Mouse (Mus musculus) liver, embryonic 16.5 days (tissue): ENCODE results near the gene Nlrp4f. TPM values are rescaled to one million over a fixed set of nuclear protein-coding genes. Genes with fewer than 3 reads are reported as not detected.

ENCODE experiments used
- ATAC-seq: fragments of 200-750 bp; cut with Nextera tagmentation; 2 replicates; pipeline ENCODE4 v1.8.0; 2017; ENCODE audit warnings: low read depth, mild to moderate bottlenecking, moderate number of reproducible peaks, moderate library complexity
- H3K27ac ChIP-seq: fragments of 300-500 bp; sonication (generic); 2 replicates; pipeline ENCODE4 v1.5.1; 2014; ENCODE audit warnings: mild to moderate bottlenecking, low read length
- H3K27me3 ChIP-seq: fragments of 300-500 bp; sonication (generic); 2 replicates; pipeline ENCODE4 v1.6.1; 2014; ENCODE audit warnings: low read depth, low read length, mixed read lengths; ENCODE audit not compliant: control insufficient read depth, insufficient read depth
- H3K36me3 ChIP-seq: fragments of 300-500 bp; sonication (generic); 2 replicates; pipeline ENCODE4 v1.6.1; 2014; ENCODE audit warnings: mild to moderate bottlenecking; ENCODE audit not compliant: control insufficient read depth, insufficient read depth
- H3K4me1 ChIP-seq: fragments of 300-500 bp; sonication (generic); 2 replicates; pipeline ENCODE4 v1.6.1; 2014; ENCODE audit warnings: low read depth, low read length, mixed read lengths; ENCODE audit not compliant: control insufficient read depth
- H3K4me2 ChIP-seq: fragments of 300-500 bp; sonication (generic); 2 replicates; pipeline ENCODE4 v1.6.1; 2014; ENCODE audit warnings: low read depth, low read length, mixed read lengths
- H3K4me3 ChIP-seq: fragments of 300-500 bp; sonication (generic); 2 replicates; pipeline ENCODE4 v1.5.1; 2014; ENCODE audit warnings: low read depth, mild to moderate bottlenecking, low read length
- H3K9ac ChIP-seq: fragments of 300-500 bp; sonication (generic); 2 replicates; pipeline ENCODE4 v1.6.1; 2014; ENCODE audit warnings: low read depth, low read length
- H3K9me3 ChIP-seq: fragments of 300-500 bp; sonication (generic); replicated peaks from 2 replicates; pipeline ENCODE4 v1.6.1; 2016; ENCODE audit warnings: low read length; ENCODE audit not compliant: control insufficient read depth
- WGBS: fragments of 180-500 bp; shearing (Covaris S2); extraction: QIAGEN DNeasy Blood & Tissue Kit; methylation state at CpG from one replicate; pipeline ENCODE4 v1.1.7; 2014; ENCODE audit not compliant: insufficient replicate concordance; 5-methylcytosine and 5-hydroxymethylcytosine counted together
- polyA plus RNA-seq: library from polyadenylated mRNA; unstranded; fragments of >200 nt; fragmentation: Nextera tagmentation; extraction: Ambion mirVana; gene quantifications from 2 replicates; pipeline ENCODE4 v1.2.1, GENCODE M21; 2015

The Nlrp4f gene
- polyA plus RNA-seq, 1 experiment from 2014 or later = not detected

GRCm38 (mm10) chr13:65200667-65201066 is 5.1 kb downstream of the Nlrp4f start:
- no peaks in the 10 kb centered on the region for H3K4me1 ChIP-seq
- H3K4me2 ChIP-seq = no peak overlapping the region
- H3K27me3 ChIP-seq = no peaks in the 10 kb centered on the region
- H3K4me3 ChIP-seq = no peak overlapping the region
- H3K9me3 ChIP-seq = no peaks in the 10 kb centered on the region
- 38% methylated on average over 1 of the region's 1 CpGs for WGBS
- H3K27ac ChIP-seq = no peak overlapping the region
- no peak for ATAC-seq
- H3K36me3 ChIP-seq = no peaks in the 10 kb centered on the region
- no peak overlapping the region for H3K9ac ChIP-seq

GRCm38 (mm10) chr13:65176472-65177091 is 29.2 kb downstream of the Nlrp4f start:
- Histone ChIP-seq H3K36me3 (no peaks in the 10 kb centered on the region), H3K9ac (no peak overlapping the region), H3K4me3 (no peak overlapping the region), H3K27ac (no peak overlapping the region), H3K9me3 (no peaks in the 10 kb centered on the region), H3K27me3 (no peaks in the 10 kb centered on the region), H3K4me1 (no peaks in the 10 kb centered on the region), H3K4me2 (no peak overlapping the region)
- ATAC-seq = peak; percentile 21; the same call in 1 of the 2 replicates
- WGBS = 46% methylated on average over 15 of the region's 15 CpGs

DNA sequence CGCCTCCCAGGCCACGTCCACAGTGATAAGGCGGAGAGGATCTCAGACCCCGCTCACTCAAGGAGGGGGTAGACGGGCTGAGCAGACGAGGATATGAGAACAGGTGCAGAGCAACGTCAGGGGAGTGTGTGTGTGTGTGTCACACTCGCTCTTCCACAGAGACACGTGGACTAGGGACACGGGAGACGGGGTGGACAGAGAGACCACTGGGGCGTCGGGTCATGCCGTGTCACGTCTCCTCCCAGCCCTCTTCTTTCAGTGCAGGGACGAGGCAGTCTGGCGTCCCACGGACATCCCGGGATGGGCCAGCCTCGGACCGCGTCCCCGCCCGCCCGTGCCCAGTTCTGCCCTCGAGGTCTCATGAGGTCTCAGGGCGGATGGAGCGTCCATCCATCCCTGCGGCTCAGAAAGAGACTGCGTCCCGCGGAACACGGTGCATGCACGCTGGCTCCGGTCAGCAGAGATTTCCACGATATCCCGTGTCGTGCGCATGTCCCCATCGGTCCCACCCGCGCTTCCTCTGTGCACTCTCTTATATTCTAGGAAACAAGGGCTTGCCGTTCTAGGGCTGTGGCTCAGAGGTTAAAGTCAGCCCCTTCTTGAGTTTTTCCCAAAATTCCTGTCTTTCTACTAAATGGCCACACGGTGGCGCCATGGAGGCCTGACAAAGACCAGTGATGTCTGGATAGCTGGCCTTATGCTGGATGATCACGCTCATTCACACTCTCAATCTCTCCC is 29.9 kb downstream of the Nlrp4f start:
- H3K27me3 ChIP-seq = no peaks in the 10 kb centered on the region
- no peaks in the 10 kb centered on the region for H3K9me3 ChIP-seq
- 15% methylated on average over 43 of the region's 46 CpGs for WGBS
- no peaks in the 10 kb centered on the region for H3K4me1 ChIP-seq
- 0 out of 2 replicates have a peak, but pooled peaks have one; percentile 16 for ATAC-seq
- no peaks in the 10 kb centered on the region for H3K36me3 ChIP-seq
- H3K27ac ChIP-seq = no peak overlapping the region
- H3K4me2 ChIP-seq = peak overlapping the region; percentile 42
- no peak overlapping the region for H3K9ac ChIP-seq
- H3K4me3 ChIP-seq = peak overlapping the region; percentile 33

DNA sequence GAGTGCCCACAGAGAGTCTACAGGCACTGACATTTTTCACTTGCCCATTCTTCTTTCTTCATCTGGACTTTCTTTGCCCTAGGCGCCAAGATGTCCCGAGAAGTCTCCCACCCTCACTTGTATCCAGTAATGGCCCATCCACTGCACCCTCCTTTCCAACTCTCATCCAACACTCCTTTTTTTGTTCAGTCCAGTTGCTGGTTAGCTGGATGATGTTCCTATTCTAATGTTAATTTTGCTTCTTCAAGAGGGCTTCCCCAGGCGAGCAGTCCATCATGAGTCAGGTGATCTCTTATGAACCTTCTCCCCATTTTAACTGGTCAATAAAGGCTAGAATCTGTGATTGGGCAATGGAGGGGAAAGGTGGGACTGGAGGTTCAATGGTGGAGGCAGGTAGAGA is 31.7 kb downstream of the Nlrp4f start:
- H3K9ac ChIP-seq = no peak overlapping the region
- H3K27me3 ChIP-seq = no peaks in the 10 kb centered on the region
- H3K9me3 ChIP-seq = no peaks in the 10 kb centered on the region
- H3K4me3 ChIP-seq = no peak overlapping the region
- H3K4me1 ChIP-seq = no peaks in the 10 kb centered on the region
- no peak overlapping the region for H3K27ac ChIP-seq
- H3K4me2 ChIP-seq = no peak overlapping the region
- ATAC-seq = no peak
- H3K36me3 ChIP-seq = no peaks in the 10 kb centered on the region
- WGBS = 49% methylated on average over 3 of the region's 3 CpGs

DNA sequence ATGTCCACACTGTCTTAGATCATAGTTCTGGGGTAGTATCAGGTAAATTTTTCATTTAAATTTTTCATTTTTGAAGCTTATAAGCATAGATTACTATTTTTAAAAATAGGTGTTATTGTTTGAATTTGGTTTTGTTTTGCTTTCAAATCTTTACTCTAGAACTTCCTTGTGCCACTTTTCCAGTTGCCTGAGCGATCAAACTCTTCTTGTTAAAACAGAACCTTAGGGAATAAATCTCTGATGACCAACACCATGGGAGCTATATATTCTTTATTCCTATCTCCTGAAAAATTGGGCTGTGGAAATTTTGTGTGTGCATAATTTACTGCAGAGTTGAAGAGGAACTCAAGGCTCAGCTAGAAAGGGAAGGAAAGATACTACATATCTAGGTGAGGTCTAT is 55.8 kb downstream of the Nlrp4f start, which contains the start of gene Olfr466:
Olfr466 (plus strand) TSS at position 301 of the 400 bp plus-strand sequence.
- H3K4me3 ChIP-seq = no peak within 1 kb of the TSS
- no peak within 1 kb of the TSS for H3K4me2 ChIP-seq
- H3K9ac ChIP-seq = no peak within 1 kb of the TSS
- WGBS = 56% methylated on average over 1 of the region's 1 CpGs
- H3K27ac ChIP-seq = no peak within 1 kb of the TSS
- no peaks in the 10 kb centered on the region for H3K4me1 ChIP-seq
- H3K27me3 ChIP-seq = no peaks in the 10 kb centered on the region
- ATAC-seq = no peak
- no peaks in the 10 kb centered on the region for H3K36me3 ChIP-seq
- no peaks in the 10 kb centered on the region for H3K9me3 ChIP-seq

DNA sequence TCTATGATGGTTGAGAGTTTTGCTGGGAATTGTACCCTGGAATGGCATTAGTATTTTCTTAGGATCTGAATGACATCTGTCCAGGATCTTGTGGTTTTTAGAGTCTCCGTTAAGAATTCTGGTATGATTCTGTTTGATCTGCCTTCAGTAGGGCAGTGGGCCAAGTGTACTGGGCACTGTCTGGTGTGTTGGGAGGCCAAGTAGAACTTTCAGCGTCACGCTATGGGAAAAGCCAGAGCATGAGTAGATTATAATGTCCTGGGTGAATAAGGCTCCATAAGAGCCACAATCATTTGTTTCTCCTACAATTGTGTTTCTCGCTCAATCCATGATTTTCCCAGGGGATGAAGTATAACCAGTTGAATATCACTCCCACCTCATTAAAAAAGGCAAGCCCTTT is 68.0 kb downstream of the Nlrp4f start, which contains the start of gene Olfr465-ps1:
Olfr465-ps1 (plus strand) TSS at position 301 of the 400 bp plus-strand sequence.
- Histone ChIP-seq H3K4me2 (no peak within 1 kb of the TSS), H3K36me3 (no peaks in the 10 kb centered on the region), H3K9ac (no peak within 1 kb of the TSS), H3K4me1 (no peaks in the 10 kb centered on the region), H3K27me3 (no peaks in the 10 kb centered on the region), H3K27ac (no peak within 1 kb of the TSS), H3K4me3 (no peak within 1 kb of the TSS), H3K9me3 (no peaks in the 10 kb centered on the region)
- no peak for ATAC-seq
- WGBS = 65% methylated on average over 4 of the region's 4 CpGs

Other genes starting within 250 kb of the Nlrp4f start
- gene Spata31d1c, start 172.9 kb downstream of the Nlrp4f start, polyA plus RNA-seq = not detected in 2 replicates
- gene Prss47, start 153.2 kb downstream of the Nlrp4f start, polyA plus RNA-seq = not detected in 2 replicates
- gene Mfsd14b, start 93.0 kb downstream of the Nlrp4f start, polyA plus RNA-seq = 32.1 and 35.8 TPM in 2 replicates
- not detected in 2 replicates for gene Olfr465-ps1, start 67.9 kb downstream of the Nlrp4f start, polyA plus RNA-seq
- not detected in 2 replicates for gene Olfr466, start 55.7 kb downstream of the Nlrp4f start, polyA plus RNA-seq
- not detected in 2 replicates for gene Gm10775, start 53.6 kb upstream of the Nlrp4f start, polyA plus RNA-seq
- 2.7 and 2.9 TPM in 2 replicates for gene Zfp369, start 72.8 kb upstream of the Nlrp4f start, polyA plus RNA-seq